Mouse (Mus musculus): ENCODE results near the gene Ccnb1ip1. TPM values are rescaled to one million over a fixed set of nuclear protein-coding genes. Genes with fewer than 3 reads are reported as not detected.

Gene Ccnb1ip1
- 1.3 to 2.2 TPM in 2 of 4 replicates, not detected in the others for total RNA-seq (2023; ENCODE audit: inconsistent age)

GRCm38 (mm10) chr14:50807487-50808072 lies at the start of gene Ccnb1ip1, which contains the start of gene Parp2:
Ccnb1ip1 (minus strand) TSS chr14:50807732.
Parp2 (plus strand) TSS chr14:50807841.

GRCm38 (mm10) chr14:50785251-50785637 lies 22.3 kb downstream of the Ccnb1ip1 start, which contains the start of gene Ttc5:
Ttc5 (minus strand) TSS chr14:50785519.

GRCm38 (mm10) chr14:50744994-50745393 lies 62.5 kb downstream of the Ccnb1ip1 start, which contains the start of gene Olfr749:
Olfr749 (minus strand) TSS chr14:50745094.

Other genes starting within 250 kb of the Ccnb1ip1 start
- gene Olfr744, start 192.9 kb downstream of the Ccnb1ip1 start, total RNA-seq (2023; ENCODE audit: inconsistent age), result not detected in 4 replicates
- not detected in 4 replicates for gene Olfr745, start 168.3 kb downstream of the Ccnb1ip1 start, total RNA-seq (2023; ENCODE audit: inconsistent age)
- not detected in 4 replicates for gene Olfr746, start 160.6 kb downstream of the Ccnb1ip1 start, total RNA-seq (2023; ENCODE audit: inconsistent age)
- gene Olfr747, start 114.5 kb downstream of the Ccnb1ip1 start, total RNA-seq (2023; ENCODE audit: inconsistent age), result not detected in 4 replicates
- gene Olfr748, start 100.4 kb downstream of the Ccnb1ip1 start, total RNA-seq (2023; ENCODE audit: inconsistent age), result not detected in 4 replicates
- gene Olfr749, start 62.6 kb downstream of the Ccnb1ip1 start, total RNA-seq (2023; ENCODE audit: inconsistent age), result not detected in 4 replicates
- gene Ttc5, start 22.2 kb downstream of the Ccnb1ip1 start, total RNA-seq (2023; ENCODE audit: inconsistent age), result 77.4 to 93.8 TPM (median 87.5 TPM) in 4 replicates
- 51.3 to 61.6 TPM (median 56.8 TPM) in 4 replicates for gene Parp2, start 109 bp upstream of the Ccnb1ip1 start, total RNA-seq (2023; ENCODE audit: inconsistent age)
- gene Tep1, start 62.8 kb upstream of the Ccnb1ip1 start, total RNA-seq (2023; ENCODE audit: inconsistent age), result 50.0 to 57.6 TPM (median 57.1 TPM) in 4 replicates
- gene Klhl33, start 89.8 kb upstream of the Ccnb1ip1 start, total RNA-seq (2023; ENCODE audit: inconsistent age), result not detected in 4 replicates
- gene Osgep, start 117.2 kb upstream of the Ccnb1ip1 start, total RNA-seq (2023; ENCODE audit: inconsistent age), result 52.9 to 58.7 TPM (median 56.4 TPM) in 4 replicates
- gene Apex1, start 117.2 kb upstream of the Ccnb1ip1 start, total RNA-seq (2023; ENCODE audit: inconsistent age), result 45.2 to 63.2 TPM (median 45.7 TPM) in 4 replicates
- 224 to 227 TPM (median 225 TPM) in 4 replicates for gene Pip4p1, start 123.1 kb upstream of the Ccnb1ip1 start, total RNA-seq (2023; ENCODE audit: inconsistent age)
- gene Pnp, start 123.3 kb upstream of the Ccnb1ip1 start, total RNA-seq (2023; ENCODE audit: inconsistent age), result 32.7 to 38.2 TPM (median 37.1 TPM) in 4 replicates
- gene Gm49342, start 136.8 kb upstream of the Ccnb1ip1 start, total RNA-seq (2023; ENCODE audit: inconsistent age), result 21.2 to 39.4 TPM (median 23.8 TPM) in 4 replicates
- gene Pnp2, start 148.3 kb upstream of the Ccnb1ip1 start, total RNA-seq (2023; ENCODE audit: inconsistent age), result 1.2 to 3.4 TPM (median 2.5 TPM) in 4 replicates
- gene Rnase10, start 200.0 kb upstream of the Ccnb1ip1 start, total RNA-seq (2023; ENCODE audit: inconsistent age), result not detected in 4 replicates
- gene Rnase9, start 234.1 kb upstream of the Ccnb1ip1 start, total RNA-seq (2023; ENCODE audit: inconsistent age), result not detected in 4 replicates
- not detected in 4 replicates for gene Rnase11, start 242.4 kb upstream of the Ccnb1ip1 start, total RNA-seq (2023; ENCODE audit: inconsistent age)
- 1.1 to 2.9 TPM (median 1.6 TPM) in 3 of 4 replicates, not detected in the other for gene Rnase12, start 249.9 kb upstream of the Ccnb1ip1 start, total RNA-seq (2023; ENCODE audit: inconsistent age)